Mouse (Mus musculus): ENCODE data around the gene Slc24a2.

DNA sequence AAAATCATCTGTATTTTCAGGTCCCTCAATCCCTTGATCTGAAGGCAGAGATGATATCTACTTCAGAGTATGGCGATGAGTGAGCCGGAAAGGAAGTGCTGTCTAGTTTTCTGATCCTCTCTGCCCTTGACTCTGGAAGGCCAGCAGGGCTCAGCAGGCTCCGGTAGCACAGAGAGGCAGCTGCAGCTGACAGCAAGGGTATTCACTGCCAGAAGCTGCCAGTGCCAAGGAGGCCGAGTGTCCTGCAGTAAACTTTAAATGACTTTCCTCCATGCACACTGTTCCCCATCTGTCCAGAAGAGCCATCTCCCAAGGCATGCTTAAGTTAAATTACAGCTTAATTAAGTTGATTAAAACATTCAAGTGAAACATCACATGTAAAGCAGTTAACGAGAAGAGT lies 12.1 kb downstream of the Slc24a2 start:
- TF ChIP-seq CTCF (IDR thresholded peaks at IDR 0.05; ENCODE audit: extremely low read depth, insufficient read length, insufficient replicate concordance, low read depth, low read length) (no peak), POLR2A (IDR thresholded peaks at IDR 0.05; ENCODE audit: low read depth, low read length) (no peak)
